Mouse (Mus musculus): ENCODE measurements around the gene Kank1. TPM values are rescaled to one million over a fixed set of nuclear protein-coding genes. Genes with fewer than 3 reads are reported as not detected.
A peak's percentile ranks its signal among the peaks of the same experiment; 100 is the strongest.

Kank1 gene
- polyA plus RNA-seq, 1 experiment = 6.3 TPM

DNA sequence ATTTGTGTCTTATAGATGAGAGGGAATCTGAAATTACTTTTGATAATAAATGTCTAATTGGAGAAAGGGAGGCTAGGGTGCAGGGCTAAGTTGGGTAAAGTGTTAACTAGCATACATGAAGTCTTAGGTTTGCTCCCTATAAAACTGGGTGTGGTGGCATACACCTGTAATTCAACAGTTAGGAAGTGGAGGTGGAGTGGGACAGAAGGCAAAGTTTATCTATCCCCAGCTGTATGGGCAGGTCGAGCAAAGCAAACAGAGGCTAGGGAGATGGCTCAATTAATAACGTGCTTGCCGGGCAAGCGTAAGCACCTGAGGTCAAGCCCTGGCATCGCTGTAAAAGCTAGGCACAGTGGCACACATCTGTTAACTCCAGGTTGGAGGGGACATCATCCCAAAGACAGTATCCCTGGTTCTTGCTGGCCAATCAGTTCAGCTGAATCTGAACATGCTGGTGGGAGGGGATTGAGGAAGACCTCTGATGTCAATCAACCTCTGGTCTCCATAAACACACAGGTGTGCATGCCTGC is 54.3 kb downstream of the Kank1 start:
- Histone ChIP-seq H3K4me3 (ENCODE audit: low read depth, low read length) (no peak overlapping the region), H3K36me3 (ENCODE audit: control insufficient read depth, insufficient read depth, low read length) (no peaks in the 10 kb centered on the region), H3K27me3 (ENCODE audit: control insufficient read depth, insufficient read depth, low read length) (no peaks in the 10 kb centered on the region), H3K4me1 (ENCODE audit: control insufficient read depth, insufficient read depth, insufficient read length, low read length) (peaks cover 5% of the 10 kb centered on the region; the same call in 1 of the 2 replicates), H3K27ac (ENCODE audit: insufficient read depth, low read depth, low read length) (no peak overlapping the region)
- TF ChIP-seq CTCF (IDR thresholded peaks at IDR 0.05; ENCODE audit: extremely low read depth, insufficient read length, insufficient replicate concordance, low read depth, low read length) = no peak
- TF ChIP-seq POLR2A (IDR thresholded peaks at IDR 0.05; ENCODE audit: low read depth, low read length) = no peak
- 24% methylated on average over 5 of the region's 5 CpGs for WGBS

DNA sequence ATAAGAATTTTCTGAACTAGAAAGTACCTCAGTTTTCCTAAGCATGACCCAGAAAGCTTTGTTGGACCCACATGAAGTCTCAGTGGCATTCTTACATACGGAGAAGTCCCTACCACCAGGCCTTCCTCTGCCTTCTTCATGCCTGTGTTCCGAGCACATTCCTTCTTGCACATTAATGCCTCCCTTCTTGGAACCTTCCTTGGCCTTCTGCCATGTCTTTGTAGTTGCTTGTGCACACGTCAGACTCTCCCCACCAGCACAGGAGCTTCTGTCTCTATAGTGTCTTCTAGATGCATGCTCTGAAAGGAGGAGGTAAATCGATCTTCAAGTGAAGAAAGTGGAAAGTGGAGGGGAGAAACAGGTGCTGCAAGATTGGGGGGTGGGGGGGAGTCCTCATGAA is 58.4 kb downstream of the Kank1 start:
- no peak overlapping the region for H3K27ac ChIP-seq (ENCODE audit: insufficient read depth, low read depth, low read length)
- no peak overlapping the region for H3K4me3 ChIP-seq (ENCODE audit: low read depth, low read length)
- no peaks in the 10 kb centered on the region for H3K36me3 ChIP-seq (ENCODE audit: control insufficient read depth, insufficient read depth, low read length)
- H3K4me1 ChIP-seq (ENCODE audit: control insufficient read depth, insufficient read depth, insufficient read length, low read length) = peaks cover 14% of the 10 kb centered on the region; the same call in 1 of the 2 replicates
- no peak for TF ChIP-seq CTCF (IDR thresholded peaks at IDR 0.05; ENCODE audit: extremely low read depth, insufficient read length, insufficient replicate concordance, low read depth, low read length)
- no peak for TF ChIP-seq POLR2A (IDR thresholded peaks at IDR 0.05; ENCODE audit: low read depth, low read length)
- H3K27me3 ChIP-seq (ENCODE audit: control insufficient read depth, insufficient read depth, low read length) = no peaks in the 10 kb centered on the region
- 46% methylated on average over 4 of the region's 4 CpGs for WGBS

DNA sequence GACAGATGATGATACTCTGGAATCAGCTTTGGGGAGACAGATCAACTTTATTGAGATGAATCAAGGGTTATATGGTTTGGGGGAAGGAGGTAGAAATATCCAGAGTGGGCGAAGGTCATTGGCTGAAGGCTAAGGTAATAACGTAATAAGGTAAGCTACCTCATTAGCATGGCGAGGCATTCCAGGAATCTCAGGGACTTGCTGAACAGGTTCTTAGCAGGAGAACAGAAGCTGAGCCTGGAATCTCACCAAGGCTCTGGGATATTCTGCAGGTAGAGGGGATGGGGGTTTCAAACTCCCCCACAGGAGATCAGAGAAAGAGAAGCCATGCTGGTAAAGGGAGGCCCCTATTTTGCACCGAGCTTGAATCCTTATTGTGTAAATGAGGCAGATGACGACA is 60.5 kb downstream of the Kank1 start:
- Histone ChIP-seq H3K4me1 (ENCODE audit: control insufficient read depth, insufficient read depth, insufficient read length, low read length) (peaks cover 14% of the 10 kb centered on the region; the same call in 1 of the 2 replicates), H3K27me3 (ENCODE audit: control insufficient read depth, insufficient read depth, low read length) (no peaks in the 10 kb centered on the region), H3K27ac (ENCODE audit: insufficient read depth, low read depth, low read length) (no peak overlapping the region; the same call in 1 of the 2 replicates), H3K36me3 (ENCODE audit: control insufficient read depth, insufficient read depth, low read length) (no peaks in the 10 kb centered on the region), H3K4me3 (ENCODE audit: low read depth, low read length) (no peak overlapping the region)
- 33% methylated on average over 5 of the region's 5 CpGs for WGBS
- no peak for TF ChIP-seq CTCF (IDR thresholded peaks at IDR 0.05; ENCODE audit: extremely low read depth, insufficient read length, insufficient replicate concordance, low read depth, low read length)
- no peak for TF ChIP-seq POLR2A (IDR thresholded peaks at IDR 0.05; ENCODE audit: low read depth, low read length)

DNA sequence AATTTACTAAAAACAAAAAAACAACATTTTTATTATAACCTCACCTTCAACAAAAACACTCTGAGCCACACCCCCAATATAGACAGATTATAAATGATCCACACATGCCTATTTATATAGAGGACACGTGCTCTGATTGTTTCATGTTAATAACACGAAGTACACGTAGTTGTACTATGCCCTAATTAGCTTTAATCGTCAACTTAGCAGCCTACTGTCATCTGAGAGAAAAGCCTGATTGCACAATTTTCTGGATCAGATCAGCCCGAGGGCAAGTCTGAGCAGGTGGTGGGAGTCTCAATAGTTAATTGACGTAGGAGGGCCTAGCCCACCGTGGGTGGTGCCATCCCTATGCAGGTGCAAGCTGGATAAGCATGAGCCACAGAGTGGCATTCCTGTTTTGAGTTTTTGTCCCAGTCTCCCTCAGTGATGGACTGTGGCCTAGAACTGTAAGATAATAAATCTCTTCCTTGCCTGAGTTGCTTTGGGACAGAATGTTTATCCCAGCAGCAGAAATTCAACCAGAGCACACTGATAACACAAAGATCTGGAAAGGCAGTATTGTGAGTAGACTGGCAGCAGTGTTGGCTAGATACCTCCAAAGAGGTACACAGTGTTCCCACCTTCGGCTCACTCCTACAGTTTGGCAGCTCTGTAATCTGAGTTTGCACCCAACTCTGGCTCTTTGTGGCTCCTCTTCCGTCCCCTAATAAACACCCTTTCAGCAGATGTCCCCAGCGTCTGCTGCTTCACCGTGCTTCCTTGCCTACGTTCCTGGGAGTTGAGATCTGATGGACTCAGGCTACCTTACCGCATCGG is 63.3 kb downstream of the Kank1 start:
- H3K36me3 ChIP-seq (ENCODE audit: control insufficient read depth, insufficient read depth, low read length) = no peaks in the 10 kb centered on the region
- H3K4me3 ChIP-seq (ENCODE audit: low read depth, low read length) = no peak overlapping the region
- peaks cover 14% of the 10 kb centered on the region; the same call in 1 of the 2 replicates for H3K4me1 ChIP-seq (ENCODE audit: control insufficient read depth, insufficient read depth, insufficient read length, low read length)
- 63% methylated on average over 14 of the region's 14 CpGs for WGBS
- H3K27me3 ChIP-seq (ENCODE audit: control insufficient read depth, insufficient read depth, low read length) = no peaks in the 10 kb centered on the region
- TF ChIP-seq POLR2A (IDR thresholded peaks at IDR 0.05; ENCODE audit: low read depth, low read length) (no peak), CTCF (IDR thresholded peaks at IDR 0.05; ENCODE audit: extremely low read depth, insufficient read length, insufficient replicate concordance, low read depth, low read length) (no peak)
- H3K27ac ChIP-seq (ENCODE audit: insufficient read depth, low read depth, low read length) = peak overlapping the region; percentile 94

DNA sequence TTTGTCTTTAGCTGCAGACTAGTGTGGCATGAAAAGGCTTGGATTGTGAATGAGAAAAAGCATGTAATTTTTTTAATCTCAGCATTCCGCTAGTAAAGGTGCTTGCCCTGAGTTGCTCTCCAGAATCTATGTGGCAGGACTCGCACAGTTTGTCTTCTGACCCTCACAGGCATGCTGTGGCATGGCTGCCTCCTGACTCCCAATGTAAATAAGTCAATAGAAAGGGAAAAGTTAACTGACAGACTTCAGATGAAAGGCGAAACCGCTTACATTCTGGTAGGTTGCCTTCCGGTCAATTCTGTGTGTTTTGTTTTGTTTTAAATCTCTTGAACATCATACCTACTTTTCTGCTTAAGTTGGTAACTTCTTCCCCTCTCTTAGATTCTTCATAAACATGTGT is 64.4 kb downstream of the Kank1 start:
- no peak overlapping the region for H3K4me3 ChIP-seq (ENCODE audit: low read depth, low read length)
- TF ChIP-seq POLR2A (IDR thresholded peaks at IDR 0.05; ENCODE audit: low read depth, low read length) (no peak), CTCF (IDR thresholded peaks at IDR 0.05; ENCODE audit: extremely low read depth, insufficient read length, insufficient replicate concordance, low read depth, low read length) (no peak)
- no peaks in the 10 kb centered on the region for H3K36me3 ChIP-seq (ENCODE audit: control insufficient read depth, insufficient read depth, low read length)
- H3K4me1 ChIP-seq (ENCODE audit: control insufficient read depth, insufficient read depth, insufficient read length, low read length) = peaks cover 14% of the 10 kb centered on the region; the same call in 1 of the 2 replicates
- no peaks in the 10 kb centered on the region for H3K27me3 ChIP-seq (ENCODE audit: control insufficient read depth, insufficient read depth, low read length)
- WGBS = 93% methylated on average over 5 of the region's 5 CpGs
- no peak overlapping the region for H3K27ac ChIP-seq (ENCODE audit: insufficient read depth, low read depth, low read length)

DNA sequence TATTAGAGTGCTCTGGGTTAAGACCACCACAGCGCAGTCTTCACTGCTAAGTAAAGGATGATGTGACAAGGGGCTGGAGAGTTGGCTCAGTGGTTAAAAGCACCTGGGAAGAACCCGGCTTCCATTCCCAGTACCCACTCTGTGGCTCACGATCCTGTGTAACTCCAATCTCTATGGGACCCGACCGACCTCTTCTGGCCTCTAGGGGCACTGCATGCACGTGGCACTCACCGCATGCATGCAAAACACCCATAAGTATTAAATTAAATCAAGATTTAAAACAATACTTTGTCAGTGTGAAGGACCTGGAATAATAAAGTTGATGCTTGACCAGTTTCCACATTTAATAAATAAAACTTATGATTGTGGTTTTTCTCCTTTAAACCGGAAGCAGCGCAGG is 69.5 kb downstream of the Kank1 start:
- 77% methylated on average over 9 of the region's 9 CpGs for WGBS

DNA sequence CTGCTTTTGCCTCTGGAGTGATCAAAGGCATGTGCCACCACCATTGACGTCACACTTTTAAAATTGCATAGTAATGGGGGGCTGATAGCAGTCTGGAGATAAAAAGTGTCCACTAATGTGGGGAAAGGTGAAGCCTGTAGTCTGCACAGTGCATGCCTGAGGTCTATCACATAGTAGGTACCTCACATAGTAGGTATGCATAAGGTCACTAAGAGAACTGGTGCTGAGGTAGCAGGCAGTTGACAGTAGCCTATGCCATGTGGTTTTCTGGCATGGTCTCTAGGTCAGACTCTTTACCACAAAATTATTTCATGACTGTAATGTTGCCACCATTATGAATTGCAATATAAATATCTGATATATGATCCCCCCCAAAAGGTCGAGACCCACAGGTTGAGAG is 71.4 kb downstream of the Kank1 start:
- 57% methylated on average over 2 of the region's 2 CpGs for WGBS
- H3K27me3 ChIP-seq (ENCODE audit: control insufficient read depth, insufficient read depth, low read length) = no peaks in the 10 kb centered on the region
- H3K4me1 ChIP-seq (ENCODE audit: control insufficient read depth, insufficient read depth, insufficient read length, low read length) = no peaks in the 10 kb centered on the region
- no peaks in the 10 kb centered on the region for H3K36me3 ChIP-seq (ENCODE audit: control insufficient read depth, insufficient read depth, low read length)
- no peak for TF ChIP-seq POLR2A (IDR thresholded peaks at IDR 0.05; ENCODE audit: low read depth, low read length)
- no peak for TF ChIP-seq CTCF (IDR thresholded peaks at IDR 0.05; ENCODE audit: extremely low read depth, insufficient read length, insufficient replicate concordance, low read depth, low read length)
- H3K27ac ChIP-seq (ENCODE audit: insufficient read depth, low read depth, low read length) = no peak overlapping the region
- no peak overlapping the region for H3K4me3 ChIP-seq (ENCODE audit: low read depth, low read length)

More for the DNA sequence above, 69.5 kb downstream of the Kank1 start:
- TF ChIP-seq POLR2A (IDR thresholded peaks at IDR 0.05; ENCODE audit: low read depth, low read length) = no peak
- TF ChIP-seq CTCF (IDR thresholded peaks at IDR 0.05; ENCODE audit: extremely low read depth, insufficient read length, insufficient replicate concordance, low read depth, low read length) = peak; percentile 63; the same call in 1 of the 2 replicates
- H3K36me3 ChIP-seq (ENCODE audit: control insufficient read depth, insufficient read depth, low read length) = no peaks in the 10 kb centered on the region
- H3K27me3 ChIP-seq (ENCODE audit: control insufficient read depth, insufficient read depth, low read length) = no peaks in the 10 kb centered on the region
- H3K4me1 ChIP-seq (ENCODE audit: control insufficient read depth, insufficient read depth, insufficient read length, low read length) = no peaks in the 10 kb centered on the region
- no peak overlapping the region for H3K4me3 ChIP-seq (ENCODE audit: low read depth, low read length)
- no peak overlapping the region for H3K27ac ChIP-seq (ENCODE audit: insufficient read depth, low read depth, low read length)
